Mouse (Mus musculus): ENCODE results near the gene Cox7b. TPM values are rescaled to one million over a fixed set of nuclear protein-coding genes. Genes with fewer than 3 reads are reported as not detected.

The Cox7b gene
- polyA plus RNA-seq, 1 experiment from 2014 or later, result 425 TPM

DNA sequence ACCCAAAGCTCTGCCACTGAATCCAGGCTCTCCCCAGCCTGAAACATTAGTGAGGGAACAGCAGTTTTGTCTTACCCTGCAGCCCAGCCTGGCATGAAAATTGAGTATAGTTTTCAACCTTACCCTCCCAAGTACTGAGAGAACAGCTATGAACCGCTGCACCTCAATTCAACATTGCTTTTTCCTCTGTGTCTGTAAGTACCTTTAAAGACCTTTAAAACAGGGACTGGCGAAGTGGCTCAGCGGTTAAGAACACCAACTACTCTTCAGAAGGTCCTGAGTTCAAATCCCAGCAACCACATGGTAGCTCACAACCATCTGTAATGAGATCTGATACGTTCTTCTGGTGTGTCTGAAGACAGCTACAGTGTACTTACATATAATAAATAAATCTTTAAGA, 2.0 kb downstream of the Cox7b start:
- Histone ChIP-seq H3K36me3 (ENCODE audit: control insufficient read depth, insufficient read depth, low read length) (peaks cover 18% of the 10 kb centered on the region; the same call in 1 of the 2 replicates), H3K9ac (ENCODE audit: low read depth, low read length) (no peak overlapping the region), H3K4me2 (replicated peaks; ENCODE audit: low read depth, low read length) (no peak overlapping the region), H3K4me1 (ENCODE audit: control insufficient read depth, insufficient read depth, low read length) (no peaks in the 10 kb centered on the region), H3K27ac (ENCODE audit: low read depth, low read length) (no peak overlapping the region), H3K27me3 (ENCODE audit: control insufficient read depth, insufficient read depth, low read length) (no peaks in the 10 kb centered on the region), H3K9me3 (ENCODE audit: control insufficient read depth, low read length) (no peaks in the 10 kb centered on the region), H3K4me3 (ENCODE audit: low read length) (no peak overlapping the region)
- ATAC-seq (ENCODE audit: low FRiP score, low TSS enrichment), result no peak
- WGBS, result 91% methylated on average over 4 of the region's 4 CpGs

DNA sequence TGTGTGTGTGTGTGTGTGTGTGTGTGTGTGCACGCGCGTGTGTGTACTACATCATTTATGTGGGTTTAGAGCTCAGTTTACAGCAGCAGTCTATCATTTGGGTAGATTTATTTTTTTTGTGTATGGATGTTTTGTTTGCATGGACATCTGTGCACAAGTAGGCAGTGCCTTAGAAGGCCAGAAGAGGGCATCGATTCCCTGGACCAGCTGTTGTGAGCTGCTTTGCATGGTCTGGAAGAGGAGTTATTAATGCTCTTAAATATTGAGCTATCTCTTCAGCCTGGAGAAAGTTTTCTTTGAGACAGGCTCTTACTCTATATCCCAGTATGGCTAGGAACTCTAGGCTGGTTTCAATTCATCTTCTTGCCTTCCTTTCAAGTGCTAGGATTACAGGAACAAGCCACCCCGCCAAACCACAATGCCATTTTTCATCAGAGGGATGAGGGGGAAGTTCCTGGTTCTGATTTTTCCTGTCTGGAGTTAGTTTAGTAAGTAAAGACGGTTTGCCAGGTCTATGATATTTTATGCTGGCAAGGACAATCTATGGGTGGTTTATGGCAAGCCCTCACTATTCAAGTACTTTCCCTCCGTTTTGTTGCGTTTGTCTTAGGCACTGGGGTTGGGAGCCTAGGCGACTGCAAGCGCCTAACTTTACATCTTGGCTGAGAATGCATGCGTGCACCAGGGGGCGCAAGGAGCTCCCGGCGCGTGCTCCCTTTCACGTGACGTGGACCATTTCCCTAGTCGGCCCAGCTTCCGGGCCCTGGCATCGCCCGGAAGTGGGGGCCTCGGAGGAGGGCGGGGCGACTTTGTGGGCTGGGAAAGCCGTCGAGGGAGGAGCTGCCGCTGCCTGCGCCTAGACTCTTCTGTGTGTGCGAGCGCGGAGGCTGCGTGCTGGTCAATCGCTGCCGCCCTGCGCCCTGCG, 11.2 kb downstream of the Cox7b start, which contains the start of gene Atp7a:
Gene Atp7a (plus strand): TSS at position 859 of the 925 bp plus-strand sequence.
- 0 out of 2 replicates have a peak within 1 kb of the TSS, but pooled peaks have one; percentile 42 for H3K27ac ChIP-seq (ENCODE audit: low read depth, low read length)
- peak within 1 kb of the TSS; percentile 53 for H3K4me3 ChIP-seq (ENCODE audit: low read length)
- peak within 1 kb of the TSS; percentile 41 for H3K4me2 ChIP-seq (replicated peaks; ENCODE audit: low read depth, low read length)
- peak within 1 kb of the TSS; percentile 70 for H3K9ac ChIP-seq (ENCODE audit: low read depth, low read length)
- no peaks in the 10 kb centered on the region for H3K9me3 ChIP-seq (ENCODE audit: control insufficient read depth, low read length)
- H3K36me3 ChIP-seq (ENCODE audit: control insufficient read depth, insufficient read depth, low read length), result peaks cover 5% of the 10 kb centered on the region; the same call in 1 of the 2 replicates
- ATAC-seq (ENCODE audit: low FRiP score, low TSS enrichment), result peak; percentile 98
- WGBS, result 25% methylated on average over 36 of the region's 36 CpGs
- no peaks in the 10 kb centered on the region for H3K27me3 ChIP-seq (ENCODE audit: control insufficient read depth, insufficient read depth, low read length)
- no peaks in the 10 kb centered on the region for H3K4me1 ChIP-seq (ENCODE audit: control insufficient read depth, insufficient read depth, low read length)

DNA sequence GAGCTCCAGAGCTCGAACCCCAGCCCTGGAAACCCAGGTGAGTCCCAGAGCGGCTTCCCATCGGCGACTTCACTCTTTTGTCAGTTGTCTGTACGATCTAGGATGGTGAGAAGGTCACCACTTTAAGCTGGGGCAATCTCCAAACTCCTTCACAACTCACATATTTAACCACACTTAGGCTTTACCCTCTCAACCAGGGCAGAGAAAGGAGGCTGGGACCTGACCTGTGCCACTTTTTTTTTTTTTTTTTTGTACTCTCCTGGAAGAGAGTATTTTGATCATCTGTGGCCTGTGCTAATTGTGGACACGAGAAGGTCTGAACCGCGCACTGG, 11.8 kb downstream of the Cox7b start:
- peak overlapping the region; percentile 41 for H3K4me2 ChIP-seq (replicated peaks; ENCODE audit: low read depth, low read length)
- 17% methylated on average over 8 of the region's 8 CpGs for WGBS
- H3K4me1 ChIP-seq (ENCODE audit: control insufficient read depth, insufficient read depth, low read length), result no peaks in the 10 kb centered on the region
- ATAC-seq (ENCODE audit: low FRiP score, low TSS enrichment), result peak; percentile 37; the same call in 1 of the 2 replicates
- H3K36me3 ChIP-seq (ENCODE audit: control insufficient read depth, insufficient read depth, low read length), result no peaks in the 10 kb centered on the region
- H3K9ac ChIP-seq (ENCODE audit: low read depth, low read length), result peak overlapping the region; percentile 70
- H3K4me3 ChIP-seq (ENCODE audit: low read length), result peak overlapping the region; percentile 53
- H3K27me3 ChIP-seq (ENCODE audit: control insufficient read depth, insufficient read depth, low read length), result no peaks in the 10 kb centered on the region
- 0 out of 2 replicates have a peak overlapping the region, but pooled peaks have one; percentile 42 for H3K27ac ChIP-seq (ENCODE audit: low read depth, low read length)
- no peaks in the 10 kb centered on the region for H3K9me3 ChIP-seq (ENCODE audit: control insufficient read depth, low read length)

DNA sequence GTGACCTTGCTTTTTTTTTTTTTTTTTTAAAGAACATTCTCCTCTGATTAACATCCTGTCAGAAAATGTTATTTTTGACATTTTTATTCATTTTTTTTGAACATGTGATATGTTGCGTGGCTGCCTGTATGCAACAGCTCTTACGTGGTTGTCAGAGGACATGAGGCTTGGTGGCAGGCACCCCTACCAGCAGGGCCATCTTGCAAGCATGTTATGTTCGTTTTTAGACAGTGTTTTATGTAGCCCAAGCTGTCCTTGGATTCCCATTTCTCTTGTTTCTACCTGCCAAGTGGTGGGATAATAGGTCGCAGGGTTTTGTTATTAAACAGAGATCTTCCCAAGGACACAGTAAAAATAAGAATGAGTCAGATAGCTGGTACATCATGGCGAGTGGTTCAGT, 14.7 kb downstream of the Cox7b start:
- H3K36me3 ChIP-seq (ENCODE audit: control insufficient read depth, insufficient read depth, low read length), result no peaks in the 10 kb centered on the region
- no peak overlapping the region for H3K4me3 ChIP-seq (ENCODE audit: low read length)
- 72% methylated on average over 5 of the region's 5 CpGs for WGBS
- H3K9ac ChIP-seq (ENCODE audit: low read depth, low read length), result no peak overlapping the region
- no peaks in the 10 kb centered on the region for H3K27me3 ChIP-seq (ENCODE audit: control insufficient read depth, insufficient read depth, low read length)
- H3K9me3 ChIP-seq (ENCODE audit: control insufficient read depth, low read length), result no peaks in the 10 kb centered on the region
- no peaks in the 10 kb centered on the region for H3K4me1 ChIP-seq (ENCODE audit: control insufficient read depth, insufficient read depth, low read length)
- no peak overlapping the region for H3K27ac ChIP-seq (ENCODE audit: low read depth, low read length)
- no peak for ATAC-seq (ENCODE audit: low FRiP score, low TSS enrichment)
- no peak overlapping the region for H3K4me2 ChIP-seq (replicated peaks; ENCODE audit: low read depth, low read length)

DNA sequence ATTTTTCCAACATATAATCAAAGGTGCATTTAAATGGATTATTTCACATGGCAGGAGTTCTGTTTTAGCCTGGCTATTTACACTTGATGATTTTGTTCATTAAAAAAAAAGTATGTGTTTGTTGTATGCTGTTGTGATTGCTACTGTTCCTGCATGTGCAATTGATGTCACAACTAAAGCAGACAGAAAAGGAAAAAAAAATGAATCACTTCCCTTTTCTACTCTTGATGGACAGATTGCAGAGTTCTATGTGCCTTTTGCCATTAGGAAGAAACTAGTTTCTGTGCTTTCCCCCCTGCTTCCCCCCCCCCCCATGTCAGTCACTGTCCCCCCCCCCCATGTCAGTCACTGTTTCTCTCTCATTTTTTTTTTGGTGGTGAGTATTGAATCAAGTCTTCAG, 15.6 kb downstream of the Cox7b start:
- no peak overlapping the region for H3K4me3 ChIP-seq (ENCODE audit: low read length)
- H3K4me2 ChIP-seq (replicated peaks; ENCODE audit: low read depth, low read length), result no peak overlapping the region
- 0 out of 2 replicates have a peak, but pooled peaks cover 3% of the 10 kb centered on the region for H3K4me1 ChIP-seq (ENCODE audit: control insufficient read depth, insufficient read depth, low read length)
- H3K9ac ChIP-seq (ENCODE audit: low read depth, low read length), result no peak overlapping the region
- H3K27ac ChIP-seq (ENCODE audit: low read depth, low read length), result no peak overlapping the region
- no peaks in the 10 kb centered on the region for H3K9me3 ChIP-seq (ENCODE audit: control insufficient read depth, low read length)
- H3K27me3 ChIP-seq (ENCODE audit: control insufficient read depth, insufficient read depth, low read length), result no peaks in the 10 kb centered on the region
- H3K36me3 ChIP-seq (ENCODE audit: control insufficient read depth, insufficient read depth, low read length), result no peaks in the 10 kb centered on the region
- no peak for ATAC-seq (ENCODE audit: low FRiP score, low TSS enrichment)

DNA sequence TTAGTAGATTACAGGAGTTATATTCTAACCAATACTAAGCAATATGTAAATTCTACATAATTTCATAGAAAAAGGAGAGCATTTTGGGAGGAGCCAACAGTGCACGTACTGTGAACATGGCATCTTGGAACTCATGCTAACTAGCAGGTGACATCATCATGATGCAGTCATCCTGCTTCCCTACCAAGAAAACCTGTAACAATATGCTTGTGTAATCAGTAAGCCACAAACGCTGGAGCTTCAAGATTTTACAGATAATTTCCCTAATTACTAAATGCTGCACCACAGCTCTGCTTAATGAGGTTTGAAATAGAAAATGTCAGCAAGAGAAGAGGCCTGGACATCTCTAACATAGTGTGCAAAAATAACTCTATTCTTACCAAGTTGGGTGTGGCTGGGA, 20.2 kb downstream of the Cox7b start:
- Histone ChIP-seq H3K4me3 (ENCODE audit: low read length) (no peak overlapping the region), H3K4me1 (ENCODE audit: control insufficient read depth, insufficient read depth, low read length) (0 out of 2 replicates have a peak, but pooled peaks cover 3% of the 10 kb centered on the region), H3K4me2 (replicated peaks; ENCODE audit: low read depth, low read length) (no peak overlapping the region), H3K27me3 (ENCODE audit: control insufficient read depth, insufficient read depth, low read length) (no peaks in the 10 kb centered on the region), H3K27ac (ENCODE audit: low read depth, low read length) (no peak overlapping the region), H3K36me3 (ENCODE audit: control insufficient read depth, insufficient read depth, low read length) (no peaks in the 10 kb centered on the region), H3K9ac (ENCODE audit: low read depth, low read length) (no peak overlapping the region), H3K9me3 (ENCODE audit: control insufficient read depth, low read length) (no peaks in the 10 kb centered on the region)
- 66% methylated on average over 2 of the region's 2 CpGs for WGBS
- ATAC-seq (ENCODE audit: low FRiP score, low TSS enrichment), result no peak

DNA sequence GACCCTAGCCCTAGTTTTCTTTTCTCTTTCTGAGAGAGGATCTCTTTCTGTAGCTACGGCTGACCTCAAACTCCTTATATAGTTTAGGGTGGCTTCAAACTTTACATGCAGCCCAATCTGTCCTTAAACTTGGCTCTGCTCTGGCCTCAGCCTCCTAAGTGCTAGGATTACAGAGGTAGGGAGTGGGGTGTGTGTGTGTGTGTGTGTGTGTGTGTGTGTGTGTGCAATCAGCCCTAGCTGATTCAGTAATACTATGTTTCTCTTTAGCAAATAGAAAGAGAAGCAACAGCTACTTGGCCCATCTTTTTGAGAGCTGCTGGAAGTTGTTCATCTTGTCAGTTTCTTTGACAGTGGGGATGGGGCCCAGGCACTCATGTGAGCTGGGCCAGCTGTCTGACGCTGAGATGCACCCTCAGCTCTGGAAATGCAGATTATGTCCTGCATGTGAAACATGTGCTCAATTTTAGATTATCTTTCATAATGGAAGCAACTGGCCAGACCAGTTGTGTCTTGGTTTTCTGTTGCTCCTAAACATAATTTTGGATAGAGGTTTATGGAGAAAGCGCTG, 21.8 kb downstream of the Cox7b start:
- no peaks in the 10 kb centered on the region for H3K9me3 ChIP-seq (ENCODE audit: control insufficient read depth, low read length)
- H3K27me3 ChIP-seq (ENCODE audit: control insufficient read depth, insufficient read depth, low read length), result no peaks in the 10 kb centered on the region
- H3K4me1 ChIP-seq (ENCODE audit: control insufficient read depth, insufficient read depth, low read length), result 0 out of 2 replicates have a peak, but pooled peaks cover 3% of the 10 kb centered on the region
- H3K36me3 ChIP-seq (ENCODE audit: control insufficient read depth, insufficient read depth, low read length), result no peaks in the 10 kb centered on the region
- 63% methylated on average over 3 of the region's 3 CpGs for WGBS
- no peak overlapping the region for H3K27ac ChIP-seq (ENCODE audit: low read depth, low read length)
- ATAC-seq (ENCODE audit: low FRiP score, low TSS enrichment), result peak; percentile 60; the same call in 1 of the 2 replicates
- H3K4me2 ChIP-seq (replicated peaks; ENCODE audit: low read depth, low read length), result no peak overlapping the region
- no peak overlapping the region for H3K9ac ChIP-seq (ENCODE audit: low read depth, low read length)
- no peak overlapping the region for H3K4me3 ChIP-seq (ENCODE audit: low read length)

DNA sequence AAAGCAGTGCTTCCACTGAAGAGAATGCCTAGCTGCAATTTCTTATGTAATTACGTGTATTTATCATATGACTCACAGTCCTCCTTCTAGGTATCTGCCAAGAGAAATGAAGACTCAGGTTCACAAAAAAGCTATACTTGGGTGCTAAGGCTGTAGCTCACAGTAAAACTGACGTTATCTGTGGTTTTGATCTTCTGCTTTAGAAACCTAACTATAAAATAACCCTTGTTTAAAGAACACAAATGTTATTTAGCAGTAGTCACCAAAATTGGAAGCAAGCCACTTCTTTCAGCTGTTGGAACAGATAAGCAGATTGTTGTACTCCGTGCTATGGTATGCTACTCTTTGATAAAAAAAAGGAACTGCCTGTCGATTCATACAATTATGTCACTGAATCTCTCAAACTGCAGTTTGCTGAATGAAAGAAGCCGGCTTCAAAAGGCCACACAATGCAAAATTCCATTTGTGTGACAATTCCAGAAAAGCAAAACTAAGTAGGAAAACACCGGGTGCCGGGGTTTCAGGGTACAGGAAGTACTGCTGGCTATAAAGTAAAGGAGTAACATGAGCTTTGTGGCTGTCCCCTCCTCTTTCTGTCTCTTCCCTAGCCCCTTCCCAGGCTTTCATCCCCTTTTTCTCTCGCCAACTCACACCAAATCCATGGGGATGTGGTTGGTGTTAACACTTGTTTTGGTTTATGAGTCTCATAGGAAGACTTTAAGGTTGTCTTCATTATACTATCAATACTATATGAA, 28.5 kb downstream of the Cox7b start:
- H3K4me2 ChIP-seq (replicated peaks; ENCODE audit: low read depth, low read length), result no peak overlapping the region; the same call in 1 of the 2 replicates
- H3K4me3 ChIP-seq (ENCODE audit: low read length), result no peak overlapping the region
- H3K27me3 ChIP-seq (ENCODE audit: control insufficient read depth, insufficient read depth, low read length), result no peaks in the 10 kb centered on the region
- no peak overlapping the region for H3K9ac ChIP-seq (ENCODE audit: low read depth, low read length)
- WGBS, result 45% methylated on average over 8 of the region's 8 CpGs
- H3K36me3 ChIP-seq (ENCODE audit: control insufficient read depth, insufficient read depth, low read length), result no peaks in the 10 kb centered on the region
- no peak for ATAC-seq (ENCODE audit: low FRiP score, low TSS enrichment)
- peaks cover 9% of the 10 kb centered on the region; the same call in 1 of the 2 replicates for H3K4me1 ChIP-seq (ENCODE audit: control insufficient read depth, insufficient read depth, low read length)
- H3K9me3 ChIP-seq (ENCODE audit: control insufficient read depth, low read length), result no peaks in the 10 kb centered on the region
- H3K27ac ChIP-seq (ENCODE audit: low read depth, low read length), result no peak overlapping the region; the same call in 1 of the 2 replicates

Data from kidney, embryonic 14.5 days (tissue).